Mouse (Mus musculus): ENCODE measurements at regions not wholly inside any gene's neighbourhood (a gene's known extent, or its start where the extent isn't known, plus 50 kb on each side); places are given as distances from the start of the nearest gene placed in this dataset.

GRCm38 (mm10) chr13:59988393-59988965 is 165.5 kb upstream of the Tut7 start:
- TF ChIP-seq MXI1 (IDR thresholded peaks at IDR 0.05; ENCODE audit: low read depth, low read length): no peak
- no peak for TF ChIP-seq JUND (conservative IDR thresholded peaks at IDR 0.05; ENCODE audit: low read depth, low read length)
- no peak for TF ChIP-seq MAZ (IDR thresholded peaks at IDR 0.05; ENCODE audit: low read depth, low read length)
- TF ChIP-seq HCFC1 (IDR thresholded peaks at IDR 0.05; ENCODE audit: low read depth, low read length): no peak
- TF ChIP-seq IRF4 (IDR thresholded peaks at IDR 0.05; ENCODE audit: low read depth, low read length): no peak
- TF ChIP-seq ZKSCAN1 (IDR thresholded peaks at IDR 0.05; ENCODE audit: borderline replicate concordance, low read depth, low read length): no peak
- no peak for TF ChIP-seq EP300 (IDR thresholded peaks at IDR 0.05; ENCODE audit: low read length)
- no peak for TF ChIP-seq E2F4 (IDR thresholded peaks at IDR 0.05; ENCODE audit: insufficient replicate concordance, low read depth, low read length)
- TF ChIP-seq MAFK (IDR thresholded peaks at IDR 0.05; ENCODE audit: insufficient replicate concordance, low read length): no peak
- no peak for TF ChIP-seq UBTF (IDR thresholded peaks at IDR 0.05; ENCODE audit: low read depth, low read length)
- TF ChIP-seq MAX (IDR thresholded peaks at IDR 0.05; ENCODE audit: low read length): no peak
- in situ Hi-C loops (cut with MboI; ENCODE audit: low pct_ligation_motif_present, low pct_unique_long_range_greater_than_20kb, low sequenced_read_pairs): no loop called here
- peaks cover 73% of the 10 kb centered on the region for H3K9me3 ChIP-seq (replicated peaks; ENCODE audit: low read length)
- no peaks in the 10 kb centered on the region for H3K4me1 ChIP-seq (ENCODE audit: control insufficient read depth in 1 of 2, insufficient read depth in 2 of 2)
- H3K4me3 ChIP-seq (replicated peaks in 1 of 3; ENCODE audit: low read depth in 2 of 3, low read length in 2 of 3, poor library complexity in 1 of 3): no peak overlapping the region
- H3K79me2 ChIP-seq (replicated peaks; ENCODE audit: control insufficient read depth, extremely low read depth, insufficient read depth, poor library complexity, severe bottlenecking): no peaks in the 10 kb centered on the region
- H3K27ac ChIP-seq (ENCODE audit: insufficient read depth, low read depth): no peak overlapping the region
- DNase-seq (ENCODE audit: extremely low read depth): no peak
- H3K36me3 ChIP-seq (replicated peaks in 1 of 2; ENCODE audit: control insufficient read depth in 1 of 2, insufficient read depth in 1 of 2, low read length in 1 of 2): no peaks in the 10 kb centered on the region
- dilution Hi-C loops (cut with MboI; ENCODE audit: extremely low pct_ligation_motif_present, extremely low pct_unique_long_range_greater_than_20kb, low sequenced_read_pairs): no loop called here
- H3K4me2 ChIP-seq (ENCODE audit: insufficient read depth, low read depth, poor library complexity, severe bottlenecking): no peak overlapping the region
- no peak overlapping the region for H3K9ac ChIP-seq (ENCODE audit: insufficient read depth, low read depth)
- H3K27me3 ChIP-seq (replicated peaks): no peaks in the 10 kb centered on the region

GRCm38 (mm10) chr13:59976425-59976824 is 153.5 kb upstream of the Tut7 start:
- TF ChIP-seq ZKSCAN1 (IDR thresholded peaks at IDR 0.05; ENCODE audit: borderline replicate concordance, low read depth, low read length) (no peak), MAZ (IDR thresholded peaks at IDR 0.05; ENCODE audit: low read depth, low read length) (no peak), ZNF384 (IDR thresholded peaks at IDR 0.05; ENCODE audit: low read depth, low read length) (no peak), MYC (IDR thresholded peaks at IDR 0.05; ENCODE audit: low read depth, low read length) (no peak), SIN3A (IDR thresholded peaks at IDR 0.05; ENCODE audit: low read length) (no peak), POLR2AphosphoS2 (IDR thresholded peaks at IDR 0.05; ENCODE audit: low read depth, low read length) (no peak), KAT2A (IDR thresholded peaks at IDR 0.05; ENCODE audit: insufficient replicate concordance, low read length) (no peak), E2F4 (IDR thresholded peaks at IDR 0.05; ENCODE audit: insufficient replicate concordance, low read depth, low read length) (no peak)
- in situ Hi-C loops (cut with MboI; ENCODE audit: low pct_ligation_motif_present, low pct_unique_long_range_greater_than_20kb, low sequenced_read_pairs): no loop called here
- Histone ChIP-seq H3K4me1 (ENCODE audit: control insufficient read depth in 1 of 2, insufficient read depth in 2 of 2) (no peaks in the 10 kb centered on the region), H3K36me3 (replicated peaks in 1 of 2; ENCODE audit: control insufficient read depth in 1 of 2, insufficient read depth in 1 of 2, low read length in 1 of 2) (no peaks in the 10 kb centered on the region), H3K27me3 (replicated peaks) (no peaks in the 10 kb centered on the region), H3K79me2 (replicated peaks; ENCODE audit: control insufficient read depth, extremely low read depth, insufficient read depth, poor library complexity, severe bottlenecking) (no peaks in the 10 kb centered on the region), H3K9me3 (replicated peaks; ENCODE audit: low read length) (peaks cover 86% of the 10 kb centered on the region), H3K4me3 (replicated peaks in 1 of 3; ENCODE audit: low read depth in 2 of 3, low read length in 2 of 3, poor library complexity in 1 of 3) (no peak overlapping the region), H3K9ac (ENCODE audit: insufficient read depth, low read depth) (no peak overlapping the region), H3K27ac (ENCODE audit: insufficient read depth, low read depth) (no peak overlapping the region), H3K4me2 (ENCODE audit: insufficient read depth, low read depth, poor library complexity, severe bottlenecking) (no peak overlapping the region)
- dilution Hi-C loops (cut with MboI; ENCODE audit: extremely low pct_ligation_motif_present, extremely low pct_unique_long_range_greater_than_20kb, low sequenced_read_pairs): no loop called here
- no peak for DNase-seq (ENCODE audit: extremely low read depth)

Measured in CH12.LX (cell line).